Mouse (Mus musculus) embryonic facial prominence, embryonic 10.5 days (tissue): ENCODE results near the gene Mgme1. TPM values are rescaled to one million over a fixed set of nuclear protein-coding genes. Genes with fewer than 3 reads are reported as not detected.

Experiments used
- polyA plus RNA-seq: library from polyadenylated mRNA; unstranded; fragments of >200 nt; fragmentation: Nextera tagmentation; extraction: Ambion mirVana; gene quantifications from 2 replicates; pipeline ENCODE4 v1.2.1, GENCODE M21; 2016

Gene Mgme1
- polyA plus RNA-seq, 1 experiment from 2014 or later, result 23.2 TPM

Other genes with a start within 250 kb of the Mgme1 start
- not detected in 2 replicates for gene Banf2, start 237.6 kb upstream of the Mgme1 start, polyA plus RNA-seq
- 128 and 138 TPM in 2 replicates for gene Snx5, start 243 bp downstream of the Mgme1 start, polyA plus RNA-seq
- 0.71 and 1.0 TPM in 2 replicates for gene Ovol2, start 61.5 kb downstream of the Mgme1 start, polyA plus RNA-seq
- gene Kat14, start 98.3 kb downstream of the Mgme1 start, polyA plus RNA-seq, result 63.6 and 65.7 TPM in 2 replicates
- 0.52 TPM in 1 of 2 replicates, not detected in the other for gene Pet117, start 98.3 kb downstream of the Mgme1 start, polyA plus RNA-seq